Mouse (Mus musculus) gastrocnemius, adult 8-10 months (tissue): ENCODE data around the gene Wfdc3. TPM values are rescaled to one million over a fixed set of nuclear protein-coding genes. Genes with fewer than 3 reads are reported as not detected.
"Not testable (repeated sequence)": the region's sequence is repeated elsewhere in the genome, so short reads cannot be mapped to it uniquely, and the experiment has no call there.

Source experiments
- DNase-seq, 2 experiments: peaks; one replicate each; pipeline ENCODE4 v3.0.0; 2022; ENCODE audit warnings: low spot score in 2 of 2
- total RNA-seq, 4 experiments: library from RNA; stranded (reverse); gene quantifications; 2 replicates each; pipeline ENCODE4 v1.2.4; 2022

Gene Wfdc3
- total RNA-seq, 4 experiments from 2014 or later = not detected

DNA sequence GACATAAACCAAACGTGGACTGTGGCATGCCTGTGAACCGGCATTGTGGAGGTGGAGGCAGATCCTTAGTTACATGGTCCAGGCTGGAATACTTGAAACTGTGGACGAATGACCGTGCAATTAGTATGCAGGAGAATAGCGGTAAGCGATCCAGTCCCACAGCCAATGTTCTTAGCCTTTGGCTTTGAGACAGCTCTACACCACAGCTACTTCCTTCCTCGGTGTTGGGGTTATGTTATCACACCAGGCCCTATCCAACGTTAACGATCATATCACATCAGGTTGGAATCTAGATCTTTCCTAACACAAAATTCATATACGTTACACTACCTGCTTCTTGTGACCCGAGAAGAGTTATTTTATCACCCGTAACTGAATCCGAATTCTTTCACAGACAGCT lies 744 bp downstream of the Wfdc3 start:
- no peak for DNase-seq

DNA sequence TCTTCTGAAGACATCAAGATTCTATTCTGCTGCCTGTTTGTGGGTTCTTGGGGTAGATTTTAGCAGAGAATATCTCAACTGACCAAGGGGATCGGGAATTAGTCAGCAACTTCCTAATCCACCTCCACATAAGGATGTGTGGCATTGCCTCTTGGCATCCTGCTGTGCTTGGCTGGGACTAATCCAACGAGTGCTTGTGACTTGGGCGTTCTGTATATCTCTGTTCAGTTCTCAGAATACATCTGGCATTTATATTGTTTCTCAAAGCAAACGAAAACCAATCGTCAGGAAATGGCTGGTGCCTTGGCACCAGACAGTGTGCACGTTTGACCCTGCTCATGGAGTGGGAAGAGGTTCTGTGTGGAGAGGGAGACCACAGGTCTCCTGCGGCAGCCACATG lies 5.9 kb downstream of the Wfdc3 start:
- DNase-seq = no peak

DNA sequence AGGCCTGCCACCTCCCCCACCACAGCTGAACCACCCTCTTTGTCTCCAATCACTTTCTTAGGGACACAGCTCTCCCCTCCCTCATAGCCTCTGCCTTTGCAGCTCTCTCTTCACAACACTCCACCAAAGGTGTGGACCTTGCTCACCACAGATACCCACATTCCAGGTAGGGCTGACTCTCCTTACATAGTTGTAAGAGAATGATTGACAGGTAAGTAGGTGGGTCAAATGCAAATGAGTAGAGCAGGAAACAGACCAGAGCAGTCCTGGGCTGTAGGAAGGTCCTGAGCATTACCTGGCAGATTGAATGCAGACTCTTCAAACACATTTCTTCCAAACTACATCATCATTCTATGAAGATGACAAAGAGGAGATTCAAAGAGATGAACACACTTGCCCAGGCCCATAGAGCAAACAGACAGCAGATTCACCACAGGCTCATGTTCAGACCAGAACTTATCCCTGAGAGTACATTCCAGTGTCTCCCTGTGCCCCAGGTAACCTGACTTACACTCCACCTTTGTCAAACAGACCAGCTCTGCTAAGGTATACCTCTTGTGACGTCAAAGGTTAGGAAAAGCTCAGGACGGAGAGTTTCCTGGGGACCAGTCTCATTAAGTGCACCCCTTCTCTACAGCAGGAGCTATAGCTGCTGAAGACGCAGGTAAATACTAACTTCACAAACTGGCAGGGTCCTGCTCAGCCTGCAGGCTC lies 8.2 kb downstream of the Wfdc3 start:
- no peak for DNase-seq

DNA sequence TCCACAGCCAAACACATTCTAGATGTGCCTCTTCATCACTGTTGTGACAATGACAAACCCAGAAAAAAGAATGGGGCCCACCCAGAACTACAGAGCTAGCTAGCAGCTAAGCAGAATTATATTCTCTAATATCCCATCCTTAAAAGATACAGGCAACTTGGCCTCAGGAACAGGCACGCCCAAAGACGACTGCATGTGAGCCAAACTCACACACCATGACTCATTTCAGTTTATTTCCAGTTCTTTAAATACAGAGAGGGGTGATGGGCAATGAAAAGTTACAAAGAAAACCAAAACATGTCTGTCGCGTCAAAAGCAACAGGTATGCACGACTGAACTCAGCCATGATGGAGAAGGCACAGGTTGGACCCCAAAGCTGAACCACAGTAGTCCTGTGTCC lies 10.3 kb downstream of the Wfdc3 start:
- DNase-seq = no peak

DNA sequence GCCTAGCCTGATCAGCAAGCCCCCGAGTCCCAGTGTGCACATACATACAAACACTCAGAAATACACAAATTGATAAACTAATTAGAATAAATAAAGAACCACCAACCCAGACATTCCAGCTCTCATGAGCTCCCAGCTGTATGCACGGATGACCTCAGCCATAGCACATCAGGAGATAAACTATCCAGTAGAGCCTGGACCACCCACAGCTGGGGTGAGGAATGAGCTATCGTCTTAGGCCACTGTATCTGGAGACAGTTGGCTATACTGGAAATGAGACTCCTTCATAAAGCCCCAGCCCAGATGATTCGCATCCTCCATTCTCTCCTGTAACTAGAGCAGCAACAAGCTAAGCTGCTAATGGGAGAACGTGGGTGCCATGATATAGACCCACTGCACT lies 10.9 kb downstream of the Wfdc3 start:
- no peak for DNase-seq

DNA sequence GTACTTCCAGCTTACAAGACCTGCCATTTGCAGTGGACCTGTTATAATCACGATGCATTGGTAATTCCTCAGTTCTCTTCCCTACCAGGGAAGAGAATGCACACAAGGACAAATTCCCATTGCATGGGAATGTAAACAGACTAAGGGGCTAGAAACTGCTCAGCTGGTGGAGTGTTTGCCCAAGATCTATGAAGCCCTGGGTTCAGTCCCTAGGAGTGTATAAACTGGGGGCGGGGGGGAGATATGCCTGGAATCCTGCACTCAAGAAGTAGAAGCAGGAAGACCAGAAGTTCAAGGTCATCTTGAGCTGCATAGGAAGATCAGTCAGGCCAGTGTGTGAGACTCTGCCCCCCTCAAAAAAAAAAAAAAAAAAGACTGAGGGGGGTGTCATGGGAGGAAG lies 12.5 kb downstream of the Wfdc3 start:
- DNase-seq = no peak

DNA sequence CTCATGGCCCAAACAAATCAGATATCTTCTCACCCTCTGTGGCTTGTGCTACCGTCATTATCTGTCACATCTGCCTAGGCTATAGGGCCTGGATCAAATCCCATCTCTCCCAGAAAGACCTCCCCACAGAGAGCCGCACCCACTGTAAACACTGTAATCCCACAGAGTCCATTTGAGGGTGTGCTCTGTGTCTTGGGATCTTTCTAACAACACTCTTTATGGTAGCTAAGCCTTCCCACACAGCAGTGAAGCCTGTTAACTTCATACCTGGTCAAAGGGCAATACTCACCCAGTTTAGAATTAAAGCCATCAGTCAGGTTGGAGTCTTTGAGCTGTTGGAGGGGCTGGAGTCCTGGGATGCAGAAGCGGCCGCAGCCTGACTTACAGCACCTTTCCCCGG lies 14.0 kb downstream of the Wfdc3 start:
- DNase-seq = no peak

DNA sequence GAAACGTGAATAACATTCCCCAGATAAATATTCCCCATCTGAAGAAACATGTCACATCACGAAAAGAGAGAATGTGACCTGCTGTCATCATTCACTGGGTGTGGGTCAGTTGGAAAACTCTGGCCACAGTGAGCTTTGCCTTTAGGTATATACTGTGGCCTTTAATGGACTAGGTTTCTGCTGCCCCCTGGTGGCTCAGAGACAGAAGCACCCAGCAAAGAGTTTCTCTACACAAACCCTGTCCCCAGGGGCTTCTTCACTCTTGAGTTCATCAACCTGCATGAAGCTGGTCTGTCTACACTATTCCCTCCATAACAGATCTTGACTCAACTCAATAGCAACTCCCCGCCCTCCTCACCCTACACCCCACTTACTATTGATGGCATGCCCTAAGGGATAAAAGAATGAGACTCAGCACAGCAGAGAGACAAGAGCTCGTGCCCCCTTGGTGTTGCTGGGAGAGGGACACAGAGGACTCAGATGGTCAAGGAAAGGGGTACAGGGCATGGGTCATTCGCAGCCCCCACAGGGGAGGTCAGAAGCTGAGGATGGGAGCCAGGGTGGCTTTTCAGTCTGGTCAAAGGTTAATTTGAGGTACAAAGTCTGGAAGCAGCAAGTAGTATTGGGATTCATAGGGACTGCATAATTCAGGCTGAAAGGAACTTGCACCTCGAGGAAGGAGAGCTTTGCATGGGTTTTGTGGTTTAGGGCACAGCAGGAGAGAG lies 19.7 kb downstream of the Wfdc3 start:
- peak in 1 of 2 experiments; percentile 29 for DNase-seq

DNA sequence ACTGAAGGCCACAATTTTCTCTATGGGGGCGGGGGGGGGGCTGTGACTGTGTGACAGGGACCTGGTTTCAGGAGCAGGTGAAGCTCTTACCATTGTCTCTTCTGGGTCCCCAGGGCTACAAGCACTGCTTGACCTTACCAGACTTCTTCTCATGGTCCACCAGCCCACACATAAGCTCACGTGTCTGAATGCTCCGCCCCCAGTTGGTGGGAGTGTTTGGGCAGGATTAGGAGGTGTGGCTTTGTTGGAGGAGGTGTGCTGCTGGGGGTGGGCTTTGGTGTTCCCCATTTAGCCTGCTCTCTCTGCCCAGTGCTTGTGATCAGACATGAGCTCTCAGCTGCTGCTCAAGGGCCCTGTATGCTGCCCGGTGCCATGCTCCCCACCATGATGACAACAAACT lies 22.5 kb downstream of the Wfdc3 start:
- no peak for DNase-seq

DNA sequence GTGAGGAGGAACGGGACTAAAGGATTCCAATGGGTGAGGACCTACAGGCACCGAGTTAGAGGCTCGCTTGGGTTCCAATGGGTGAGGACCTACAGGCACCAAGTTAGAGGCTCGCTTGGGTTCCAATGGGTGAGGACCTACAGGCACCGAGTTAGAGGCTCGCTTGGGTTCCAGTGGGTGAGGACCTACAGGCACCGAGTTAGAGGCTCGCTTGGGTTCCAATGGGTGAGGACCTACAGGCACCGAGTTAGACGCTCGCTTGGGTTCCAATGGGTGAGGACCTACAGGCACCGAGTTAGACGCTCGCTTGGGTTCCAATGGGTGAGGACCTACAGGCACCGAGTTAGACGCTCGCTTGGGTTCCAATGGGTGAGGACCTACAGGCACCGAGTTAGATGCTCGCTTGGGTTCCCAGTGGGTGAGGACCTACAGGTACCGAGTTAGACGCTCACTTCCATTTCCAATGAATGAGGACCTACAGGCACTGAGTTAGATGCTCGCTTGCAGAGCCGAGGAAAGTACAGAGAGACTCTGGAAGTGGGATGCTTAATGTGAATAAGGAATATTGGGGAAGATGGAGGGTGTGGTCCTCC lies 29.4 kb downstream of the Wfdc3 start:
- DNase-seq = not testable (repeated sequence)

DNA sequence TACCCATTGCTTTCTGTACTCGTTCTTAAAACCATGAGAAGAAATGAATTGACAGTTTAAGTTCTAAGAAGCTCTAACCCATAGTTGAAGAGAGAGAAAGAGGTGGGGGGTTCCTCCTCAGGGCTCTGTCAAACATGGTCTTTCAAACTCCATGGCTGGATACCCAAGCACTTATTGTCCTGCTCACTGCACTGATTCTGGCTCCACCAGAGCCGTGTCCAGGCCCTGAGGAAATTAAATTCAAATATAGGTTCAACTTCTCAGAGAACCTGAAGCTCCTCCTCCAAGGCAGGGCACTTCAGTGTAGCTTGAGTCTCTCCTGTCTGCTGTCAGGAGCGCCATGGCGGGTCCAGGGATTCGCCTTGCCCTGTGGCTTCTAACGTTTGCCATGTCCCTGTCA lies 30.7 kb downstream of the Wfdc3 start, which contains the start of gene Spint5:
Gene Spint5 (plus strand): TSS at position 301 of the 400 bp plus-strand sequence.
- DNase-seq = no peak

DNA sequence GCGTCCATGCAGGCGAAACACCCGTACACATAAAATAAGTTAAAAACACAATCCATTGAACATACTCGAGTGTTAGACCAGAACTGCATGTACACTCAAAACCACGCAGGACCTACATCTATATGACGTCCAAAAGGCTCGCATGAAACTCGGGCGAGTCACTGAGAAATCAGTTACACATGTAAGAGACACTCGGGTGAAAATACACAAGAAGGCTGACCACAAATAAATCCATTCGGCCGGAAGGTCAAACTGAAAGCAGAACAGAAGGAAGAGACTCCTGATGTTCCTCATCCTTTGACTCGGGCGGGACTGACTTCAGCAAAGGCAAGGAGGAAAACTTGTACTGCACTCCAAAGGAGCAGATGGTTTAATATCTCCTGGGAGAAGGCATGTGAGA lies 39.7 kb downstream of the Wfdc3 start:
- no peak for DNase-seq

DNA sequence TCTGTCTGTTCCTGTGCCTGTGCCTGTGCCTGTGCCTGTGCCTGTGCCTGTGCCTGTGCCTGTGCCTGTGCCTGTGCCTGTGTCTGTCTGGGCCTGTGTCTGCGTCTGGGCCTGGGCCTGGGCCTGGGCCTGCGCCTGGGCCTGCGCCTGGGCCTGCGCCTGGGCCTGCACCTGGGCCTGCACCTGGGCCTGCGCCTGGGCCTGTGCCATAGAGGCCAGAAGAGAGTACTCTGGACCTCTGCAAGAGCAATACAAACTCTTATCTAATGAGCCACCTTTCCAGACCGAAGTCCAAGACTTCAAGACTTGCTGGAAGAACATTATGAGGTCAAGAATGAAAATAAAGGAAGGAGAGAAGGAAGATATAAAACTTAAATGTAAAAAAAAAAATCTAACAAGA lies 40.4 kb downstream of the Wfdc3 start:
- no peak for DNase-seq

DNA sequence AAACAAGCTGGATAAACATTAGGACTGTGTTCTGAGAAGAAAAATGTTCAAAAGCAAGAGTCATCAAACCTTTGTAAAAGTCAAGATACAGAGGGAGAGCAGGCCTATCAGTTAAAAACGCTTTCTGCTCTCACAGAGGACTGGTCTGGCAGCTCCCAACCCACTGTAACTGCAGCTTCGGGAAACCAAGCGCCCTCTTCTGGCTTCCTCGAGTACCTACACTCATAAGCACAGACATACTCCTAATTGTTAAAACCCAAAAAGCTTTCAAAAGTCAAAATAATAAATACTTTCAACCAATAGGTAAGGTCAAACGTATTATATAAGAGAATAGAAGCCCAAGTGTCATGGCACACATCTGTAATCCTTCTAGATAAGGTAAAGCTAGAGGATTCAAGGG lies 41.5 kb downstream of the Wfdc3 start:
- DNase-seq = no peak

DNA sequence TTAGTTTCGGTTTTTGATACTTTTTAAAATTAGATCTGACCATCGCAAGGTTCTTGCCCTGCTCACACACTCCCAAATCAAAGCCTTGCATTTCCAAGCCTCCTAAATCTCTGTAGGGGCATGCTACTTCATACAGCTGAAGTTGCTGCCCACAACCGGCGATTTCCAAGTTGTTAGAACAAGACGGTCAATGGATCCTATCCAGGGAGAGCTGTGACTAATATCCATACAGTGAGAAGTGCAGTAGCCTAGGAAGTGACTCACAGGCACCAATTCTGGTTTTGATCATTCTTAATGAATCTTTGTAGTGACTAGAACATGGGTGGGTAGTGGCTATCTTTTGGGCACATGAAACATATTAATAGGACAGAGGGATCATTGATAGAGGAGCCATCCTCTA lies 44.0 kb downstream of the Wfdc3 start:
- DNase-seq = no peak

DNA sequence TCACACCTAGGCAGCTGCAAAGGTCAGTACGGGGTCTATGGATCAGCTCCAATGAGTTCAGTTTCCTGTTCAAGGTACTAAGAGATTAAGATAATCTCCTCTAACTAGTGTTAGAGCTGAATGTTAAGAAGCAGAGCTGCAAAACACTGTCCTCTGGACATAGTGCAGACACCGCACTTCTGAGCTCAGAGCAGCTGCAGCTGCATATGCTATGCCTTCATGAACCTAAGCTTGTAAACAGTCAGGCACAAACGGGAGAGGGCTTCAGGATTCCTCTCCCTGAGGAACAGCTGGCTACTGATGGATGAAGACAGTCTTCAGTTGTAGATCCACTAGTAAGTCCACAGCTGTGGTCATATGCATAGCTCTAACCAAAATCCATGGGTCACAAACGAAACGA lies 44.8 kb downstream of the Wfdc3 start:
- no peak for DNase-seq

DNA sequence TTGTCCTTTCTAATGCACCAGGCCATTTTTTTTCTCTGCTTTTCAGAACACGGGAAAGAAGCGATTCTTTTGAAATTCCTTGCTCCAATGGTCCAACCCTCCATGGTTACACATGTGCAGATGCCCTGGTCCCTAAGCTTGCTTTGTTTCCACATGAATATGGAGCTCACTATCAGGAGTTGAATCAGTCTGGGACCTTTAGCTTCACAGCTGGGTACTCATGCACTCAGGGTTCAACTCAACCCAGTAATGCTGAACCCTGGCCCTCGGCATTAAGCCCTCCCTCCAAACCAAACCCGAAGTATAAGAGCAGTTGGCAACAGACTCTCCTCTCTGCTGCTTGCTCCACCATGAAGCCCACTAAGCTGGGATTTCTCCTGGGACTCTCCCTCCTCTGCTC lies 47.5 kb downstream of the Wfdc3 start, which contains the start of gene Spint4:
Gene Spint4 (plus strand): TSS at position 301 of the 400 bp plus-strand sequence.
- DNase-seq = no peak

DNA sequence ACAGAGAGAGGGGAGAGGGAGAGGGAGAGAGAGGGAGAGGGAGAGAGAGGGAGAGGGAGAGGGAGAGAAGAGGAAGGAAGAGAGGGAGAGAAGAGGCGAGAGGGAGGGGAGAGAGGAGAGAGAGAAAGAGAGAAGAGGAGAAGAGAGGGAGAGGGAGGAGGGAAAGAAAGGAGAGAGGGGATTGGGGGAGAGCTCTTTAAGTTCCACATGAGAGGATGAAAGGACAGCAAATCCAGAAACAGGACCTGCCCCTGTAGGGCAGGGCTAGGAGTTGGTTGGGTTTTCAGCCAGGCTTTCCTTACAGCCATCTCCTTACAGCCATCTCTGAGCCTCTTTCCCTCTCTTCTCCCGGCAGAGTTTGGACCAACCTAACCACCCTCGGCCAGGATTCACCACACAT lies 60.9 kb downstream of the Wfdc3 start, which contains the start of gene Wfdc13:
Gene Wfdc13 (plus strand): TSS at position 301 of the 400 bp plus-strand sequence.
- DNase-seq = no peak
